Mouse (Mus musculus): ENCODE measurements at regions not wholly inside any gene's neighbourhood (a gene's known extent, or its start where the extent isn't known, plus 50 kb on each side); places are given as distances from the start of the nearest gene placed in this dataset.
A peak's percentile ranks its signal among the peaks of the same experiment; 100 is the strongest.

DNA sequence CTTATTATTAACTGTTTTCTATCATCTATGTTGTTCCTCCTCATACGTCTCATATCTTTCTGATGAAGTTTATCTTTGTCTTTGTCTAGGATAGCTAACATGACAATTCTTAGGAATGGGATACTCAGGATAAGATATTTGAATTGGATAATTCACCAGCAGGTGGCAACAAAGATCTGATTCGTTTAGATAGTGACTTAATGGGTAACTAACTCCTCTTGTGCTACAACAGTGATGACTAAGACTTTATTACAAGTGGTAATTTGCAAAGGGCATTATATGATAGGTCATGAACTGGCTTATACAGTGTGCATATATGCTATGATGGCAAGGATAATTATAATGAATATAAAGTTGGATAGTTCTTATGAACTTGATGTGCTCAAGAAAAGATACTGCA, 1207.9 kb downstream of the Nxph1 start:
- DNase-seq (ENCODE audit: low spot score in 2 of 2), result peak in 1 of 2 experiments; percentile 11

DNA sequence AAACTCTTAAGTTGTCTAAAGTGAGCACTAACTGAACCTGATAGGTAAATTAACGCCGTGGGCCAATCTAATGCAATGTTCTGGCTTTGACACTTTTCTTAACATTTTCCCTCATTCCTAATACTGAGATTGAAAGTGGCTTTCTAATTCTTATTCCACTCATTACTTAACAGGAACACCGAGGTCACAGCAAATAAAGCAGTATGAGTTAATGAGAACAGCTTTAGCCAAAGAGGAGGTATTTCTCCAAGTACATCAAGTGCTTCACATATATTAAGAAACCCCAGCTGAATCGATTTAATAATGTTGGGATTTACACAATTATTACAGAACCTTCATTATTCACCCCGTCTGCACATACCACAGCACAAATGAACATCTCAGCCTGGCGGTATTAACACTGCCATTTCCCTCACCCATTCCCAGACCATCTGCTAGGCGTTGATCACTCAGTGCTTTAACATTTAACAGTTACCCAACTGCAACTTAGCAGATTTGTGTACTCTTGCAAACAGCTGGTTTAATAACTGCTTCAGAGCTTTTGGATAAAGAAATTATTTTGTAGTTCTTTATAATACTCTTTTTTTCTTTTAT, 1233.5 kb downstream of the Nxph1 start:
- peak in 1 of 2 experiments; percentile 50 for DNase-seq (ENCODE audit: low spot score in 2 of 2)

DNA sequence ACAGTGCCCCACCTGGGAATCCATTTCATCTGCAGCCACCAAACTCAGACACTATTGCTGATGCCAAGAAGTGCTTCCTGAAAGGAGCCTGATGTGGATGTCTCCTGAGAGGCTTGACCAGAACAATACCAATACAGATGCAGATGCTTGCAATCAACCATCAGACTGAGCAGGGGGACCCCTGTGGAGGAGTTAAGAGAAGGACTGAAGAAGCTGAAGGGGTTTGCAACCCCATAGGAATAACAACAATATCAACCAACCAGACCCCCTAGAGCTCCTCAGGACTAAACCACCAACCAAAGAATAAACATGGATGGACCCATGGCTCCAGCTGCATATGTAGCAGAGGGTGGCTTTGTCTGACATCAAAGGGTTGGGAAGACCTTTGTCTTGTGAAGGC, 1237.7 kb downstream of the Nxph1 start:
- no peak for DNase-seq (ENCODE audit: low spot score in 2 of 2)
